Mouse (Mus musculus) layer of hippocampus, adult 11-12 months (tissue): ENCODE measurements around the gene Gm8020.
"Not testable (repeated sequence)": the region's sequence is repeated elsewhere in the genome, so short reads cannot be mapped to it uniquely, and the experiment has no call there.

Experiments
- DNase-seq: peaks from one replicate; pipeline ENCODE4 v3.0.0; 2022; ENCODE audit warnings: low spot score

Gene Gm8020

DNA sequence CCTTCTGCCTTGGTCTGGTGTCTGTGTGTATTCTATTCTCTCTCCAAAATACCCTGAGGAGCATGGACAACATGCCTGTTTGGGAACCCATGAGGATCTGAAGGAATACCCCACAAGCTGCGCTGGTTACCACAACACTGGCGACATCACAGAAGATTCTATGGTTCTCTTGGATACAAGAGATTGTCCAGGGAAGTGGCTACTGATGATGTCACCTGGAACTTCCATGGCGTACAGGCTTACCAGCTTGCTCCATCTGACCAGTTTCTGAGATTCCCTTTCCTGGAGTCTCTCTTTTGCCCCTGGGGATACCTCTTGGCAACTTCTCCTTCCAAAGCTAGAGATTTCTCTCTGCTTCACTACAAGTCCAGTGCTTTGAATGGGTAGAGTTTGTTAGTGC is at the start of gene Gm8020:
Gene Gm8020 (minus strand): TSS at position 101 of the 400 bp plus-strand sequence.
- DNase-seq, result not testable (repeated sequence)

- DNase-seq, result peak; percentile 29
These were observed 41.1 kb upstream of the Gm8020 start for GRCm38 (mm10) chr14:42543170-42543701.

DNA sequence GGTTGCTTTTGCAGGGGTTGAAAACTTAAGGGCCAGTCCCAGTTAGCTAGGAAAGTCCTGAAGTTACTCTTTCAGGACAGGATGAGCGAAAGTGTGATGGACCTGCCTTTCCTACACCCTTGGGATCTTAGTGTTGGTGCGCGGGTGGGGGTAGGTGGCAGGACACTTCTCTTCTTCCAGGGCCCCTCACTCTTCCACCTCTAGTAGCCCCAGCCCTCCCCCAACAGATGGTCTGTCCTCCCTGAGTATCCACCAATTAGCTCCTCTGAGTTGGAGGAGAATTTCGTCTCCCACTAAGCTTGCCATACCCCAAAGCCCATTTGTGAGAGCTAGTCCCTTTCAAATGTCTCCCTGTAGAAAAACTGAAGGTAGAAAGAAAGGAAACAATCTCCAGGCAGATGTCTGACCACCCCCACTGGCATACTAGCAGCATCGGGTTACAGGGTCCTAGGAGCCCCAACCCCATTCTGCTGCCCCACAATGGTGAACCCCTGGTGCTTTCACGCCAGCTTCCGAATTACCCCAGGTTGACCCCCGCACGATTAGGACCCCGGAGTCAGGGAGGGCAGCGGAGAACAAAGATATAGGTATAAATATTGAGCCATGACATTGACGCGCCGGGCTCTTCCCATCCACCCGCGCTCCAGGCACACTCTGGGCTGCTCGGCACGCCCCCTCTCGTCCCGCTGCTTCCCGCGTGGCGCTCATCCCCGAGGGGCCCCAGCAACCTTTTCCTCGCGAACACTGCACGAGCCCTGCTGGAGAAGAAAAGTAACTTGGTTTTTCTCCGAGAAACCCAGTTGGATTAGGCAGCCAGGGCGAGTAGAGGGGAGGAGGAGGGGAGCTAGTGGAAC is 40.4 kb upstream of the Gm8020 start:
- not testable (repeated sequence) for DNase-seq

GRCm38 (mm10) chr14:42524182-42524581 is 22.0 kb upstream of the Gm8020 start, which contains the start of gene Gm8024:
Gm8024 (minus strand) TSS chr14:42524282.
- not testable (repeated sequence) for DNase-seq

DNA sequence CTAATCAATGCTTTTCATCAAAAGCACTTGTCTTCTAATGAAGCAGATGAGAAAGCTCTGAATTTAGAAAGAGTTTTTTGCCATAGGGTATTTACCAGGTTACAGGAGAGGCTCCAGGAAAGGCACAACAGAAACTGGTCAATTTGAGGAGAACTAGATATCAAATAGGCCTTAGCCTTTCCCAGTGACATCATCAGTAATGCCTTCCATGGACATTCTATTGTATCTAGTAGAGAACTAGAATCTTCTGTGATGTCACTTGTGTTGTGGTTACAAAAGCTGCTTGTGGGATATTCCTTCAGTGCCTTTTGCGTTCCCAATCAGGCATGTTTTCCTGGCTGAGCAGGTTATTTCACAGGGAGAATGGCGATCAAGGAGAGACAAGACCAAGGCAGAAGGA is 38.6 kb downstream of the Gm8020 start, which contains the start of gene Gm8011:
Gene Gm8011 (plus strand): TSS at position 301 of the 400 bp plus-strand sequence.
- DNase-seq, result not testable (repeated sequence)
